Mouse (Mus musculus) testis, adult 2 months (tissue): Measurements from ENCODE around the gene Baz1a.

Source experiments
- CTCF ChIP-seq: fragments of 200-500 bp; IDR thresholded peaks from 2 replicates; pipeline ENCODE4 v1.5.1; 2012; ENCODE audit warnings: low read depth, mild to moderate bottlenecking, inconsistent platforms, low read length, moderate library complexity; ENCODE audit not compliant: control insufficient read depth, insufficient read depth, insufficient replicate concordance
- POLR2A ChIP-seq: fragments of 200-500 bp; IDR thresholded peaks from 2 replicates; pipeline ENCODE4 v1.6.1; 2012; ENCODE audit warnings: low read depth, mild to moderate bottlenecking, inconsistent platforms, low read length, moderate library complexity; ENCODE audit not compliant: control insufficient read depth

- TF ChIP-seq CTCF: no peak
- no peak for TF ChIP-seq POLR2A
These were observed 1.3 kb upstream of the Baz1a start for GRCm38 (mm10) chr12:55015428-55015827.
